Mouse (Mus musculus): ENCODE results near the gene Tiparp.

DNA sequence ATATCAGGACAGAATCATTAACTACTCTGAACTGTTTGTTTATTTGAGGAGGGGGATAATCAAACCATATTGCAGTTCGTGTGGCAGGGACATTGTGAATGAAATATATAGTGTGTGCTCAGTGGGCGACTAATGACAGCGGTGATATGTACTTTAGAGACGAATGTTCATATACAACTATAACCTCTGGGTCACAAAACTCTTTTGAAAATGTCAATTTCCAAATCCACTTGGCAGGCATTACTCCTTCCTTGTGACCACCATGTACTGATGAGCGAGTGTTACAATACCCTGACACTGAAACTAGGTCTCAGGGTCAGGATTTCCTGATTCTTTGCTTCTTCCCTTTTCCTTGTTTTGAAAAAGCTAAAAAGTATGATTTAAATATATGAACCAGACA, 22.9 kb downstream of the Tiparp start:
- TF ChIP-seq POLR2A (IDR thresholded peaks at IDR 0.05; ENCODE audit: borderline replicate concordance, extremely low read depth, insufficient read depth, insufficient read length, poor library complexity, severe bottlenecking) (no peak), CTCF (IDR thresholded peaks at IDR 0.05; ENCODE audit: borderline replicate concordance, extremely low read depth, insufficient read depth, insufficient read length) (no peak)
